Mouse (Mus musculus): ENCODE data around the gene Dab1. TPM values are rescaled to one million over a fixed set of nuclear protein-coding genes. Genes with fewer than 3 reads are reported as not detected.

Dab1 gene
- polyA plus RNA-seq, 1 experiment from 2014 or later = 24.1 TPM

GRCm38 (mm10) chr4:103994406-103994805 is 375.2 kb downstream of the Dab1 start:
- Histone ChIP-seq H3K9me3 (ENCODE audit: control insufficient read depth, low read length) (no peaks in the 10 kb centered on the region), H3K4me3 (ENCODE audit: low read depth, low read length) (no peak overlapping the region), H3K27ac (ENCODE audit: low read depth) (no peak overlapping the region), H3K4me1 (replicated peaks; ENCODE audit: control insufficient read depth, insufficient read depth, low read length) (no peaks in the 10 kb centered on the region), H3K9ac (ENCODE audit: low read length) (no peak overlapping the region), H3K27me3 (replicated peaks; ENCODE audit: control insufficient read depth, insufficient read depth, low read length) (no peaks in the 10 kb centered on the region), H3K4me2 (ENCODE audit: low read length) (no peak overlapping the region), H3K36me3 (ENCODE audit: control insufficient read depth, insufficient read depth, low read length) (no peaks in the 10 kb centered on the region)
- ATAC-seq (replicated peaks; ENCODE audit: low FRiP score, low TSS enrichment, low read depth) = no peak
- WGBS = 71% methylated on average over 1 of the region's 1 CpGs
- no peak for DNase-seq (ENCODE audit: low spot score)

DNA sequence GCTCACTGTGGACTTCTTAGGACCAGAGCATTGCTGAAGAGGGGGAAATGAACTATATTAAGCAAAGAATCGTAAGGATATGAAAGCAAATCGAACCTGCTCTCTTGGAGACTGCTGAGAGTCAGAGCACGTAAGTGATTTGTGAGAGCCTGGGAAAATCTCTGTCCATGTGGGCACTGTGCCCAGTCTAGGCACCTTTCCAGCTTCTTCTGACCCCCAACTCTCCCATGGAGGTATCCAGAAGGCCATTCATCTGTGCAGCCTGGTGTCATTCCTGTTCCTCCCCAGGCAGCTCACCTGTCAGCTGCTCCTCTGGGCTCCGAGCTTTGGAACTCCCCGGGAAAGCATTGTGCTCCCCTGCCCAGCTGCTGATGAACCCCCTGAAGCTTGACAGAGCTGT is 389.2 kb downstream of the Dab1 start:
- Histone ChIP-seq H3K9ac (ENCODE audit: low read length) (no peak overlapping the region), H3K4me1 (replicated peaks; ENCODE audit: control insufficient read depth, insufficient read depth, low read length) (no peaks in the 10 kb centered on the region), H3K27me3 (replicated peaks; ENCODE audit: control insufficient read depth, insufficient read depth, low read length) (no peaks in the 10 kb centered on the region), H3K4me2 (ENCODE audit: low read length) (no peak overlapping the region), H3K36me3 (ENCODE audit: control insufficient read depth, insufficient read depth, low read length) (no peaks in the 10 kb centered on the region), H3K9me3 (ENCODE audit: control insufficient read depth, low read length) (no peaks in the 10 kb centered on the region), H3K4me3 (ENCODE audit: low read depth, low read length) (no peak overlapping the region), H3K27ac (ENCODE audit: low read depth) (no peak overlapping the region)
- ATAC-seq (replicated peaks; ENCODE audit: low FRiP score, low TSS enrichment, low read depth) (no peak), DNase-seq (ENCODE audit: low spot score) (no peak)
- 52% methylated on average over 5 of the region's 5 CpGs for WGBS

DNA sequence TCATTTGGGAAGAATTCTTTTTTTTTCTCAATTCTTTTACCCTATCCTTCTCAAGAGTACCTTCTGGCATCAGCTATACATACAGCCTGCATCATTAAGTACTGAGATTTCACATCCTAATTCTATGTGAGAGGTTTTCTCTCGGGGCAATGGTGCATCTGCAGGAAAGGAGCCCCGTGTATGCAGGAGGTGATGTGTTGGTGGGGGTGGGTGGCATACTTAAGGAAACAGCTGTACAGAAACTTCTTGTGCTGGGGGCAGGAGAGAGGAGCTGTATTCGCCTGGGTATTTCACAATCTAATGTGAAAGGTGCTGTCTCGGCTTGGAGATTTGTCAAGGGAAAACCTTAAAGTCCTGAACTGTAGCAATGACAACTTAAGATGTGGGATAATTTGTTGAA is 392.5 kb downstream of the Dab1 start:
- H3K9me3 ChIP-seq (ENCODE audit: control insufficient read depth, low read length) = no peaks in the 10 kb centered on the region
- DNase-seq (ENCODE audit: low spot score) = no peak
- H3K27ac ChIP-seq (ENCODE audit: low read depth) = no peak overlapping the region
- no peaks in the 10 kb centered on the region for H3K27me3 ChIP-seq (replicated peaks; ENCODE audit: control insufficient read depth, insufficient read depth, low read length)
- no peak overlapping the region for H3K4me2 ChIP-seq (ENCODE audit: low read length)
- H3K36me3 ChIP-seq (ENCODE audit: control insufficient read depth, insufficient read depth, low read length) = no peaks in the 10 kb centered on the region
- H3K4me3 ChIP-seq (ENCODE audit: low read depth, low read length) = no peak overlapping the region
- H3K4me1 ChIP-seq (replicated peaks; ENCODE audit: control insufficient read depth, insufficient read depth, low read length) = no peaks in the 10 kb centered on the region
- H3K9ac ChIP-seq (ENCODE audit: low read length) = no peak overlapping the region
- ATAC-seq (replicated peaks; ENCODE audit: low FRiP score, low TSS enrichment, low read depth) = no peak
- WGBS = 61% methylated on average over 4 of the region's 4 CpGs

GRCm38 (mm10) chr4:104012150-104012549 is 393.0 kb downstream of the Dab1 start:
- ATAC-seq (replicated peaks; ENCODE audit: low FRiP score, low TSS enrichment, low read depth) = no peak
- Histone ChIP-seq H3K4me2 (ENCODE audit: low read length) (no peak overlapping the region), H3K9ac (ENCODE audit: low read length) (no peak overlapping the region), H3K27ac (ENCODE audit: low read depth) (no peak overlapping the region), H3K27me3 (replicated peaks; ENCODE audit: control insufficient read depth, insufficient read depth, low read length) (no peaks in the 10 kb centered on the region), H3K4me1 (replicated peaks; ENCODE audit: control insufficient read depth, insufficient read depth, low read length) (no peaks in the 10 kb centered on the region), H3K9me3 (ENCODE audit: control insufficient read depth, low read length) (no peaks in the 10 kb centered on the region), H3K4me3 (ENCODE audit: low read depth, low read length) (no peak overlapping the region), H3K36me3 (ENCODE audit: control insufficient read depth, insufficient read depth, low read length) (no peaks in the 10 kb centered on the region)
- WGBS = 56% methylated on average over 4 of the region's 4 CpGs
- DNase-seq (ENCODE audit: low spot score) = no peak

DNA sequence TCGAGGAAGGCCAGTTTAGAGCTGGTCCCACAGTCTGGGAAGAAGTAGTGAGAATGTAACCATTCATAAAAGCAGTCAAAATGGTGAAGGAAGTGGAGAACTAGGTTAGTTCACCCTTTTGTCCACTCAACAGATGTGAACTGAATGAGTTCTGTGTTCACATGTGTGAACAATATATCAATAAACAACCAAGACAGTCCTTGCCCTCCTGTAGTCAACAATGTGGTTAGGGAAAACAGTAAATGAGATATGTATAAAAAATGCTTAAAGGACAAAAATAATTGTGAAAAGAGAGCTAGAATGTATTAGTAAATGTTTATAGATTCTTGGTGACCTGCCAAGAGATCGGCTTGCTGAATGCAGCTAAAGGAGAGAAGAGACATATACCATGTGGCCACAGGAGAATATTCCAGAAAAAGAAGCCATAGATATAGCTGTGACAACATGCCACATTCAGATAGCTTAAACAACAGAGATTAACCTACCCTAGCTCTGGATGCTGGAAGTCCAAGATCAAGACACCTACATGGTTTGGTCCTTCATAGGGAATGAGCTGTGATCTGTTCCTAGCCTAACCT is 406.0 kb downstream of the Dab1 start:
- Histone ChIP-seq H3K27me3 (replicated peaks; ENCODE audit: control insufficient read depth, insufficient read depth, low read length) (no peaks in the 10 kb centered on the region), H3K4me1 (replicated peaks; ENCODE audit: control insufficient read depth, insufficient read depth, low read length) (0 out of 2 replicates have a peak, but pooled peaks cover 7% of the 10 kb centered on the region), H3K4me2 (ENCODE audit: low read length) (no peak overlapping the region), H3K27ac (ENCODE audit: low read depth) (no peak overlapping the region), H3K4me3 (ENCODE audit: low read depth, low read length) (no peak overlapping the region), H3K36me3 (ENCODE audit: control insufficient read depth, insufficient read depth, low read length) (no peaks in the 10 kb centered on the region), H3K9me3 (ENCODE audit: control insufficient read depth, low read length) (no peaks in the 10 kb centered on the region), H3K9ac (ENCODE audit: low read length) (no peak overlapping the region)
- WGBS = 49% methylated on average over 2 of the region's 2 CpGs
- ATAC-seq (replicated peaks; ENCODE audit: low FRiP score, low TSS enrichment, low read depth) (no peak), DNase-seq (ENCODE audit: low spot score) (no peak)

DNA sequence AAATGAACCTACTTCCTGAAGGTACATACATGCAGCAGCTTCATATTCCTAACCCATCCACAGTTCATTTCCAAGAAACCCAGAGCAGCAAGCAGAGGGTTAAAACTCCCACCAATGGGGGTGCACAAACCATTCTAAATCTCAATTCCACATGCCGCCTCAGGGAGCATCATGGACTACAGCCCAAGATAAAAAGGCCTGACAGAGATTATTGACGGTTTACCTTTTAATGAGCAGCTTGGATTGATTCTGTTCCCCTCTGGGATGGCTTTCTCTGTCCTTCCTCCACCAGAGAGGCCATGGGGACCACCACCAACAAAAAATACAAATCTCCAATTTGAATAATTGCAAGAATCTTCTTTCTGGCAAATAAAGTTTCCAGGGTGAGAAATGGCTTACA is 407.7 kb downstream of the Dab1 start:
- Histone ChIP-seq H3K27me3 (replicated peaks; ENCODE audit: control insufficient read depth, insufficient read depth, low read length) (no peaks in the 10 kb centered on the region), H3K4me1 (replicated peaks; ENCODE audit: control insufficient read depth, insufficient read depth, low read length) (0 out of 2 replicates have a peak, but pooled peaks cover 7% of the 10 kb centered on the region), H3K36me3 (ENCODE audit: control insufficient read depth, insufficient read depth, low read length) (no peaks in the 10 kb centered on the region), H3K4me2 (ENCODE audit: low read length) (no peak overlapping the region), H3K9ac (ENCODE audit: low read length) (no peak overlapping the region), H3K9me3 (ENCODE audit: control insufficient read depth, low read length) (no peaks in the 10 kb centered on the region), H3K27ac (ENCODE audit: low read depth) (no peak overlapping the region), H3K4me3 (ENCODE audit: low read depth, low read length) (no peak overlapping the region)
- DNase-seq (ENCODE audit: low spot score) (no peak), ATAC-seq (replicated peaks; ENCODE audit: low FRiP score, low TSS enrichment, low read depth) (no peak)
- 30% methylated on average over 2 of the region's 2 CpGs for WGBS

DNA sequence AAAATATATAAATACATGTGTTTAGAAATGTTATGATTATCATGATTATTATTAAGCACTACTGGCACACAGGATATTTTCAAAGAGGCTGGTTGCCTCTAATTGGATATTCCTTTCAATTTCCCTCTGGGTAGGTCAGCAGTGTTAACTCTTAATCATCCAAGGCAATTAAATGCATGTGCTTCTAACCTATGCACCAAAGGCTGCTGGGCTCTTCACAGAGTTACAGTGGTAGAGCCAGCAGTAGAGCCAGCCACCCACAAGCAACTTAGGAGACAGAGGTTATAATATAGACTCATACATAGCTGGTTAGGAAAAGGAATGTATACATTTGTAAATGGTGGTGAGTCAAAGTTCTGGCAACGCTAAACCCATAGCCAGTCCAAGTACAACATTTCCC is 408.1 kb downstream of the Dab1 start:
- Histone ChIP-seq H3K9ac (ENCODE audit: low read length) (no peak overlapping the region), H3K36me3 (ENCODE audit: control insufficient read depth, insufficient read depth, low read length) (no peaks in the 10 kb centered on the region), H3K27me3 (replicated peaks; ENCODE audit: control insufficient read depth, insufficient read depth, low read length) (no peaks in the 10 kb centered on the region), H3K4me2 (ENCODE audit: low read length) (no peak overlapping the region), H3K4me3 (ENCODE audit: low read depth, low read length) (no peak overlapping the region), H3K27ac (ENCODE audit: low read depth) (no peak overlapping the region), H3K4me1 (replicated peaks; ENCODE audit: control insufficient read depth, insufficient read depth, low read length) (0 out of 2 replicates have a peak, but pooled peaks cover 7% of the 10 kb centered on the region), H3K9me3 (ENCODE audit: control insufficient read depth, low read length) (no peaks in the 10 kb centered on the region)
- ATAC-seq (replicated peaks; ENCODE audit: low FRiP score, low TSS enrichment, low read depth) (no peak), DNase-seq (ENCODE audit: low spot score) (no peak)
- 73% methylated on average over 1 of the region's 1 CpGs for WGBS

GRCm38 (mm10) chr4:104036091-104036490 is 416.9 kb downstream of the Dab1 start:
- H3K27me3 ChIP-seq (replicated peaks; ENCODE audit: control insufficient read depth, insufficient read depth, low read length) = no peaks in the 10 kb centered on the region
- no peak overlapping the region for H3K4me2 ChIP-seq (ENCODE audit: low read length)
- no peak overlapping the region for H3K4me3 ChIP-seq (ENCODE audit: low read depth, low read length)
- no peak for DNase-seq (ENCODE audit: low spot score)
- no peak overlapping the region for H3K27ac ChIP-seq (ENCODE audit: low read depth)
- no peaks in the 10 kb centered on the region for H3K36me3 ChIP-seq (ENCODE audit: control insufficient read depth, insufficient read depth, low read length)
- no peaks in the 10 kb centered on the region for H3K9me3 ChIP-seq (ENCODE audit: control insufficient read depth, low read length)
- no peak overlapping the region for H3K9ac ChIP-seq (ENCODE audit: low read length)
- ATAC-seq (replicated peaks; ENCODE audit: low FRiP score, low TSS enrichment, low read depth) = no peak
- no peaks in the 10 kb centered on the region for H3K4me1 ChIP-seq (replicated peaks; ENCODE audit: control insufficient read depth, insufficient read depth, low read length)

- DNase-seq (ENCODE audit: low spot score) = no peak
Measured at GRCm38 (mm10) chr4:104039588-104039987, 420.4 kb downstream of the Dab1 start.

More at GRCm38 (mm10) chr4:104039588-104039987, 420.4 kb downstream of the Dab1 start:
- Histone ChIP-seq H3K9me3 (ENCODE audit: control insufficient read depth, low read length) (no peaks in the 10 kb centered on the region), H3K27me3 (replicated peaks; ENCODE audit: control insufficient read depth, insufficient read depth, low read length) (no peaks in the 10 kb centered on the region), H3K9ac (ENCODE audit: low read length) (no peak overlapping the region), H3K27ac (ENCODE audit: low read depth) (no peak overlapping the region), H3K4me3 (ENCODE audit: low read depth, low read length) (no peak overlapping the region), H3K4me1 (replicated peaks; ENCODE audit: control insufficient read depth, insufficient read depth, low read length) (no peaks in the 10 kb centered on the region), H3K4me2 (ENCODE audit: low read length) (no peak overlapping the region), H3K36me3 (ENCODE audit: control insufficient read depth, insufficient read depth, low read length) (no peaks in the 10 kb centered on the region)
- 15% methylated on average over 4 of the region's 4 CpGs for WGBS
- ATAC-seq (replicated peaks; ENCODE audit: low FRiP score, low TSS enrichment, low read depth) = peak; percentile 72; the same call in 1 of the 2 replicates

Data from intestine, embryonic 14.5 days (tissue).